Mouse (Mus musculus) forebrain, embryonic 14.5 days (tissue): ENCODE results near the gene Hcrtr2. TPM values are rescaled to one million over a fixed set of nuclear protein-coding genes. Genes with fewer than 3 reads are reported as not detected.

ENCODE experiments used
- ATAC-seq: fragments of 200-750 bp; cut with Nextera tagmentation; 2 replicates; pipeline ENCODE4 v1.8.0; 2017; ENCODE audit warnings: mild to moderate bottlenecking, moderate library complexity
- DNase-seq: peaks from one replicate; pipeline ENCODE4 v3.0.0-alpha.2; 2015; ENCODE audit warnings: low spot score
- H3K27ac ChIP-seq: fragments of 300-500 bp; sonication (generic); 2 replicates; pipeline ENCODE4 v1.5.1; 2014; ENCODE audit warnings: low read depth, mild to moderate bottlenecking, control low read depth, low read length, moderate library complexity
- H3K27me3 ChIP-seq: fragments of 300-500 bp; sonication (generic); replicated peaks from 2 replicates; pipeline ENCODE4 v1.6.1; 2014; ENCODE audit warnings: low read length, control low read depth, mixed read lengths; ENCODE audit not compliant: control insufficient read depth, insufficient read depth
- H3K36me3 ChIP-seq: fragments of 300-500 bp; sonication (generic); 2 replicates; pipeline ENCODE4 v1.6.1; 2014; ENCODE audit warnings: low read length, control low read depth; ENCODE audit not compliant: control insufficient read depth, insufficient read depth
- H3K4me1 ChIP-seq: fragments of 300-500 bp; sonication (generic); 2 replicates; pipeline ENCODE4 v1.6.1; 2014; ENCODE audit warnings: antibody characterized with exemption, low read length, control low read depth; ENCODE audit not compliant: control insufficient read depth, insufficient read depth
- H3K4me2 ChIP-seq: fragments of 300-500 bp; sonication (generic); 2 replicates; pipeline ENCODE4 v1.6.1; 2014; ENCODE audit warnings: mild to moderate bottlenecking, control low read depth, low read length
- H3K4me3 ChIP-seq: fragments of 300-500 bp; sonication (generic); 2 replicates; pipeline ENCODE4 v1.5.1; 2014; ENCODE audit warnings: low read depth, low read length, control low read depth
- H3K9ac ChIP-seq: fragments of 300-500 bp; sonication (generic); 2 replicates; pipeline ENCODE4 v1.6.1; 2014; ENCODE audit warnings: mild to moderate bottlenecking, low read length, control low read depth, moderate library complexity
- H3K9me3 ChIP-seq: fragments of 300-500 bp; sonication (generic); replicated peaks from 2 replicates; pipeline ENCODE4 v1.6.1; 2016; ENCODE audit warnings: low read length, control low read depth, mixed read lengths; ENCODE audit not compliant: control insufficient read depth
- WGBS: fragments of 180-500 bp; shearing (Covaris S2); extraction: QIAGEN DNeasy Blood & Tissue Kit; methylation state at CpG from one replicate; pipeline ENCODE4 v1.1.7; 2014; 5-methylcytosine and 5-hydroxymethylcytosine counted together
- polyA plus RNA-seq: library from polyadenylated mRNA; unstranded; fragments of >200 nt; fragmentation: Nextera tagmentation; extraction: Ambion mirVana; gene quantifications from 2 replicates; pipeline ENCODE4 v1.2.1, GENCODE M21; 2014

The Hcrtr2 gene
- polyA plus RNA-seq, 1 experiment from 2014 or later: 2.2 TPM

- 93% methylated on average over 4 of the region's 4 CpGs for WGBS
- H3K36me3 ChIP-seq: no peaks in the 10 kb centered on the region
- H3K4me1 ChIP-seq: no peaks in the 10 kb centered on the region
- H3K27me3 ChIP-seq: no peaks in the 10 kb centered on the region
- no peaks in the 10 kb centered on the region for H3K9me3 ChIP-seq
- H3K9ac ChIP-seq: no peak overlapping the region
- H3K4me2 ChIP-seq: no peak overlapping the region
- no peak overlapping the region for H3K27ac ChIP-seq
- no peak for ATAC-seq
- no peak for DNase-seq
- H3K4me3 ChIP-seq: no peak overlapping the region
These were observed 71.5 kb downstream of the Hcrtr2 start for GRCm38 (mm10) chr9:76252109-76252508.

GRCm38 (mm10) chr9:76242322-76242721 lies 81.3 kb downstream of the Hcrtr2 start:
- DNase-seq (no peak), ATAC-seq (no peak)
- no peak overlapping the region for H3K4me2 ChIP-seq
- no peaks in the 10 kb centered on the region for H3K4me1 ChIP-seq
- no peaks in the 10 kb centered on the region for H3K27me3 ChIP-seq
- H3K9me3 ChIP-seq: no peaks in the 10 kb centered on the region
- H3K4me3 ChIP-seq: no peak overlapping the region
- no peaks in the 10 kb centered on the region for H3K36me3 ChIP-seq
- no peak overlapping the region for H3K9ac ChIP-seq
- H3K27ac ChIP-seq: no peak overlapping the region
- 85% methylated on average over 1 of the region's 1 CpGs for WGBS

- Histone ChIP-seq H3K4me1 (no peaks in the 10 kb centered on the region), H3K4me2 (no peak overlapping the region), H3K9ac (no peak overlapping the region), H3K27me3 (no peaks in the 10 kb centered on the region), H3K9me3 (no peaks in the 10 kb centered on the region), H3K4me3 (no peak overlapping the region), H3K36me3 (no peaks in the 10 kb centered on the region), H3K27ac (no peak overlapping the region)
- no peak for ATAC-seq
- DNase-seq: no peak
- WGBS: 88% methylated on average over 5 of the region's 5 CpGs
These were observed 85.7 kb downstream of the Hcrtr2 start for GRCm38 (mm10) chr9:76237946-76238345.

- ATAC-seq: peak; percentile 45; the same call in 1 of the 2 replicates
- Histone ChIP-seq H3K36me3 (no peaks in the 10 kb centered on the region), H3K4me2 (no peak overlapping the region; the same call in 1 of the 2 replicates), H3K27ac (no peak overlapping the region), H3K4me1 (no peaks in the 10 kb centered on the region), H3K27me3 (no peaks in the 10 kb centered on the region), H3K4me3 (no peak overlapping the region), H3K9ac (no peak overlapping the region), H3K9me3 (no peaks in the 10 kb centered on the region)
- 69% methylated on average over 12 of the region's 12 CpGs for WGBS
- peak; percentile 13 for DNase-seq
These were observed 86.4 kb downstream of the Hcrtr2 start for GRCm38 (mm10) chr9:76237243-76237642.

GRCm38 (mm10) chr9:76236626-76237025 lies 87.0 kb downstream of the Hcrtr2 start:
- Histone ChIP-seq H3K9me3 (no peaks in the 10 kb centered on the region), H3K27me3 (no peaks in the 10 kb centered on the region), H3K4me1 (no peaks in the 10 kb centered on the region), H3K4me3 (peak overlapping the region; percentile 25), H3K36me3 (no peaks in the 10 kb centered on the region), H3K9ac (no peak overlapping the region), H3K4me2 (peak overlapping the region; percentile 53), H3K27ac (no peak overlapping the region)
- WGBS: 2% methylated on average over 7 of the region's 7 CpGs
- peak; percentile 85 for DNase-seq
- peak; percentile 84 for ATAC-seq

GRCm38 (mm10) chr9:76235945-76236503 lies 87.6 kb downstream of the Hcrtr2 start:
- Histone ChIP-seq H3K27me3 (no peaks in the 10 kb centered on the region), H3K4me1 (no peaks in the 10 kb centered on the region), H3K4me3 (peak overlapping the region; percentile 25), H3K9ac (peak overlapping the region; percentile 43), H3K4me2 (peak overlapping the region; percentile 53), H3K36me3 (no peaks in the 10 kb centered on the region), H3K9me3 (no peaks in the 10 kb centered on the region), H3K27ac (no peak overlapping the region)
- peak; percentile 52 for DNase-seq
- peak; percentile 82 for ATAC-seq
- WGBS: under 1% methylated on average over 14 of the region's 14 CpGs

GRCm38 (mm10) chr9:76234899-76235298 lies 88.8 kb downstream of the Hcrtr2 start:
- no peak overlapping the region for H3K4me2 ChIP-seq
- H3K4me3 ChIP-seq: no peak overlapping the region
- DNase-seq (no peak), ATAC-seq (no peak)
- no peak overlapping the region for H3K27ac ChIP-seq
- H3K9me3 ChIP-seq: no peaks in the 10 kb centered on the region
- no peaks in the 10 kb centered on the region for H3K4me1 ChIP-seq
- no peaks in the 10 kb centered on the region for H3K27me3 ChIP-seq
- no peak overlapping the region for H3K9ac ChIP-seq
- 70% methylated on average over 7 of the region's 7 CpGs for WGBS
- H3K36me3 ChIP-seq: no peaks in the 10 kb centered on the region

- H3K27ac ChIP-seq: no peak overlapping the region
- no peak overlapping the region for H3K9ac ChIP-seq
- H3K4me3 ChIP-seq: no peak overlapping the region
- 56% methylated on average over 11 of the region's 11 CpGs for WGBS
- no peaks in the 10 kb centered on the region for H3K9me3 ChIP-seq
- H3K4me2 ChIP-seq: no peak overlapping the region
- no peaks in the 10 kb centered on the region for H3K36me3 ChIP-seq
- DNase-seq (no peak), ATAC-seq (no peak)
- no peaks in the 10 kb centered on the region for H3K4me1 ChIP-seq
- no peaks in the 10 kb centered on the region for H3K27me3 ChIP-seq
These were observed 93.3 kb downstream of the Hcrtr2 start for GRCm38 (mm10) chr9:76230400-76230799.

GRCm38 (mm10) chr9:76217178-76217975 lies 106.3 kb downstream of the Hcrtr2 start:
- 82% methylated on average over 4 of the region's 4 CpGs for WGBS
- Histone ChIP-seq H3K36me3 (no peaks in the 10 kb centered on the region), H3K27ac (no peak overlapping the region), H3K27me3 (no peaks in the 10 kb centered on the region), H3K9ac (no peak overlapping the region), H3K9me3 (no peaks in the 10 kb centered on the region), H3K4me3 (no peak overlapping the region), H3K4me2 (no peak overlapping the region), H3K4me1 (no peaks in the 10 kb centered on the region)
- ATAC-seq (no peak), DNase-seq (no peak)
